Mouse (Mus musculus): ENCODE measurements at regions not wholly inside any gene's neighbourhood (a gene's known extent, or its start where the extent isn't known, plus 50 kb on each side); places are given as distances from the start of the nearest gene placed in this dataset.

- H3K4me3 ChIP-seq (replicated peaks): no peak overlapping the region
- no peak overlapping the region for H3K4me2 ChIP-seq (replicated peaks)
- no peaks in the 10 kb centered on the region for H3K4me1 ChIP-seq (replicated peaks)
- H3K36me3 ChIP-seq: no peaks in the 10 kb centered on the region
- WGBS: 56% methylated on average over 7 of the region's 7 CpGs
- no peak overlapping the region for H3K27ac ChIP-seq
- H3K27me3 ChIP-seq (replicated peaks): no peaks in the 10 kb centered on the region
- H3K9me3 ChIP-seq: no peaks in the 10 kb centered on the region
- no peak for ATAC-seq
- H3K9ac ChIP-seq: no peak overlapping the region
These were observed 305.9 kb downstream of the Otol1 start for GRCm38 (mm10) chr3:70313119-70313868.

- no peaks in the 10 kb centered on the region for H3K9me3 ChIP-seq
- no peaks in the 10 kb centered on the region for H3K4me1 ChIP-seq (replicated peaks)
- no peak overlapping the region for H3K4me2 ChIP-seq (replicated peaks)
- H3K27ac ChIP-seq: no peak overlapping the region
- no peaks in the 10 kb centered on the region for H3K36me3 ChIP-seq
- H3K27me3 ChIP-seq (replicated peaks): no peaks in the 10 kb centered on the region
- WGBS: 82% methylated on average over 4 of the region's 4 CpGs
- no peak for ATAC-seq
- no peak overlapping the region for H3K4me3 ChIP-seq (replicated peaks)
- no peak overlapping the region for H3K9ac ChIP-seq
These were observed 306.8 kb downstream of the Otol1 start for GRCm38 (mm10) chr3:70314239-70314638.

- no peak overlapping the region for H3K27ac ChIP-seq
- 80% methylated on average over 2 of the region's 2 CpGs for WGBS
- H3K36me3 ChIP-seq: no peaks in the 10 kb centered on the region
- H3K4me1 ChIP-seq (replicated peaks): no peaks in the 10 kb centered on the region
- no peaks in the 10 kb centered on the region for H3K27me3 ChIP-seq (replicated peaks)
- no peak overlapping the region for H3K4me2 ChIP-seq (replicated peaks)
- H3K9ac ChIP-seq: no peak overlapping the region
- no peaks in the 10 kb centered on the region for H3K9me3 ChIP-seq
- H3K4me3 ChIP-seq (replicated peaks): no peak overlapping the region
- no peak for ATAC-seq
These were observed 311.0 kb downstream of the Otol1 start for GRCm38 (mm10) chr3:70318377-70318776.

GRCm38 (mm10) chr3:70319139-70319538 is 311.7 kb downstream of the Otol1 start:
- H3K4me2 ChIP-seq (replicated peaks): no peak overlapping the region
- no peak for ATAC-seq
- H3K9ac ChIP-seq: no peak overlapping the region
- H3K4me3 ChIP-seq (replicated peaks): no peak overlapping the region
- no peaks in the 10 kb centered on the region for H3K4me1 ChIP-seq (replicated peaks)
- 85% methylated on average over 3 of the region's 3 CpGs for WGBS
- no peak overlapping the region for H3K27ac ChIP-seq
- no peaks in the 10 kb centered on the region for H3K36me3 ChIP-seq
- no peaks in the 10 kb centered on the region for H3K27me3 ChIP-seq (replicated peaks)
- H3K9me3 ChIP-seq: no peaks in the 10 kb centered on the region

- Histone ChIP-seq H3K27ac (no peak overlapping the region), H3K4me2 (replicated peaks) (no peak overlapping the region), H3K36me3 (no peaks in the 10 kb centered on the region), H3K4me1 (replicated peaks) (no peaks in the 10 kb centered on the region), H3K4me3 (replicated peaks) (no peak overlapping the region), H3K9ac (no peak overlapping the region), H3K9me3 (no peaks in the 10 kb centered on the region), H3K27me3 (replicated peaks) (no peaks in the 10 kb centered on the region)
- no peak for ATAC-seq
These were observed 313.8 kb downstream of the Otol1 start for GRCm38 (mm10) chr3:70321161-70321657.

- H3K4me1 ChIP-seq (replicated peaks): no peaks in the 10 kb centered on the region
- H3K9ac ChIP-seq: no peak overlapping the region
- no peak for ATAC-seq
- no peak overlapping the region for H3K4me2 ChIP-seq (replicated peaks)
- 64% methylated on average over 2 of the region's 2 CpGs for WGBS
- no peak overlapping the region for H3K4me3 ChIP-seq (replicated peaks)
- H3K27ac ChIP-seq: no peak overlapping the region
- no peaks in the 10 kb centered on the region for H3K36me3 ChIP-seq
- H3K9me3 ChIP-seq: no peaks in the 10 kb centered on the region
- H3K27me3 ChIP-seq (replicated peaks): no peaks in the 10 kb centered on the region
These were observed 317.3 kb downstream of the Otol1 start for GRCm38 (mm10) chr3:70324692-70325091.

Measured in intestine, embryonic 15.5 days (tissue).